Mouse (Mus musculus): Measurements from ENCODE around the gene Cep112.

GRCm38 (mm10) chr11:108865746-108866145 is 440.8 kb downstream of the Cep112 start:
- no peak for TF ChIP-seq POLR2A (IDR thresholded peaks at IDR 0.05; ENCODE audit: insufficient read depth, low read depth, low read length)
- TF ChIP-seq CTCF (IDR thresholded peaks at IDR 0.05; ENCODE audit: insufficient read depth, low read depth, low read length), result no peak

Data from olfactory bulb, adult 2 months (tissue).